Mouse (Mus musculus): Measurements from ENCODE around the gene Gm6205. TPM values are rescaled to one million over a fixed set of nuclear protein-coding genes. Genes with fewer than 3 reads are reported as not detected.
"Not testable (repeated sequence)": the region's sequence is repeated elsewhere in the genome, so short reads cannot be mapped to it uniquely, and the experiment has no call there.

Gm6205 gene
- not detected in 2 replicates for polyA plus RNA-seq (2015; fragmentation: Nextera tagmentation; extraction: Ambion mirVana)

- not testable (repeated sequence) for ATAC-seq (ENCODE audit: low FRiP score, low read depth); H3K4me3 ChIP-seq; H3K9me3 ChIP-seq; H3K27ac ChIP-seq; H3K4me1 ChIP-seq; H3K27me3 ChIP-seq; H3K36me3 ChIP-seq; H3K9ac ChIP-seq; H3K4me2 ChIP-seq (replicated peaks)
- no CpG with 5 or more reads among the region's 2 CpGs for WGBS
These were observed at the start of gene Gm6205 for GRCm38 (mm10) chr5:94648082-94648481. Gene Gm6205, plus strand, starts transcription at chr5:94648382.

GRCm38 (mm10) chr5:94616242-94616641 is 31.9 kb upstream of the Gm6205 start, which contains the start of gene Gm3147:
Gene Gm3147, minus strand, starts transcription at chr5:94616342.
- not testable (repeated sequence) for H3K36me3 ChIP-seq; H3K4me1 ChIP-seq; H3K4me2 ChIP-seq (replicated peaks); H3K9me3 ChIP-seq; H3K4me3 ChIP-seq; ATAC-seq (ENCODE audit: low FRiP score, low read depth); H3K9ac ChIP-seq; H3K27me3 ChIP-seq; H3K27ac ChIP-seq
- no CpG with 5 or more reads among the region's 1 CpGs for WGBS

GRCm38 (mm10) chr5:94623679-94624078 is 24.5 kb upstream of the Gm6205 start, which contains the start of gene Gm6509:
Gene Gm6509, plus strand, starts transcription at chr5:94623979.
- H3K4me2 ChIP-seq (replicated peaks); H3K4me1 ChIP-seq; H3K4me3 ChIP-seq; ATAC-seq (ENCODE audit: low FRiP score, low read depth); H3K9ac ChIP-seq; H3K27me3 ChIP-seq; H3K27ac ChIP-seq; H3K9me3 ChIP-seq; H3K36me3 ChIP-seq: not testable (repeated sequence)
- 100% methylated on average over 1 of the region's 2 CpGs for WGBS

Other genes starting within 250 kb of the Gm6205 start
- gene Gm7682, start 202.6 kb upstream of the Gm6205 start, polyA plus RNA-seq (2015; fragmentation: Nextera tagmentation; extraction: Ambion mirVana), result not detected in 2 replicates
- not detected in 2 replicates for gene Gm3139, start 122.1 kb upstream of the Gm6205 start, polyA plus RNA-seq (2015; fragmentation: Nextera tagmentation; extraction: Ambion mirVana)
- not detected in 2 replicates for gene Gm3147, start 32.0 kb upstream of the Gm6205 start, polyA plus RNA-seq (2015; fragmentation: Nextera tagmentation; extraction: Ambion mirVana)
- gene Gm6509, start 24.4 kb upstream of the Gm6205 start, polyA plus RNA-seq (2015; fragmentation: Nextera tagmentation; extraction: Ambion mirVana), result not detected in 2 replicates
- gene Gm3183, start 217.1 kb downstream of the Gm6205 start, polyA plus RNA-seq (2015; fragmentation: Nextera tagmentation; extraction: Ambion mirVana), result not detected in 2 replicates

Measured in limb, embryonic 13.5 days (tissue).